Mouse (Mus musculus) kidney, embryonic 16.5 days (tissue): Measurements from ENCODE around the gene Rps16. TPM values are rescaled to one million over a fixed set of nuclear protein-coding genes. Genes with fewer than 3 reads are reported as not detected.

Source experiments
- ATAC-seq: fragments of 200-750 bp; cut with Nextera tagmentation; 2 replicates; pipeline ENCODE4 v1.8.0; 2017; ENCODE audit warnings: moderate TSS enrichment; ENCODE audit not compliant: low FRiP score, low TSS enrichment
- H3K27ac ChIP-seq: fragments of 300-500 bp; sonication (generic); 2 replicates; pipeline ENCODE4 v1.5.1; 2014; ENCODE audit warnings: low read length
- H3K27me3 ChIP-seq: fragments of 300-500 bp; sonication (generic); 2 replicates; pipeline ENCODE4 v1.6.1; 2014; ENCODE audit warnings: low read length, control low read depth, mixed read lengths; ENCODE audit not compliant: insufficient read depth
- H3K36me3 ChIP-seq: fragments of 300-500 bp; sonication (generic); 2 replicates; pipeline ENCODE4 v1.6.1; 2014; ENCODE audit warnings: low read length, control low read depth, mixed read lengths; ENCODE audit not compliant: insufficient read depth
- H3K4me1 ChIP-seq: fragments of 300-500 bp; sonication (generic); 2 replicates; pipeline ENCODE4 v1.6.1; 2014; ENCODE audit warnings: low read length, control low read depth, mixed read lengths; ENCODE audit not compliant: insufficient read depth
- H3K4me2 ChIP-seq: fragments of 300-500 bp; sonication (generic); replicated peaks from 2 replicates; pipeline ENCODE4 v1.6.1; 2014; ENCODE audit warnings: low read depth, low read length
- H3K4me3 ChIP-seq: fragments of 300-500 bp; sonication (generic); 2 replicates; pipeline ENCODE4 v1.5.1; 2014; ENCODE audit warnings: mild to moderate bottlenecking, low read length
- H3K9ac ChIP-seq: fragments of 300-500 bp; sonication (generic); replicated peaks from 2 replicates; pipeline ENCODE4 v1.6.1; 2014; ENCODE audit warnings: low read length
- H3K9me3 ChIP-seq: fragments of 300-500 bp; sonication (generic); 2 replicates; pipeline ENCODE4 v1.6.1; 2016; ENCODE audit warnings: low read length, control low read depth
- WGBS: fragments of 180-500 bp; shearing (Covaris S2); extraction: QIAGEN DNeasy Blood & Tissue Kit; methylation state at CpG from one replicate; pipeline ENCODE4 v1.1.7; 2014; 5-methylcytosine and 5-hydroxymethylcytosine counted together
- polyA plus RNA-seq: library from polyadenylated mRNA; unstranded; fragments of >200 nt; fragmentation: Nextera tagmentation; extraction: Ambion mirVana; gene quantifications from 2 replicates; pipeline ENCODE4 v1.2.1, GENCODE M21; 2015

Rps16 gene
- polyA plus RNA-seq, 1 experiment from 2014 or later: 918 TPM

DNA sequence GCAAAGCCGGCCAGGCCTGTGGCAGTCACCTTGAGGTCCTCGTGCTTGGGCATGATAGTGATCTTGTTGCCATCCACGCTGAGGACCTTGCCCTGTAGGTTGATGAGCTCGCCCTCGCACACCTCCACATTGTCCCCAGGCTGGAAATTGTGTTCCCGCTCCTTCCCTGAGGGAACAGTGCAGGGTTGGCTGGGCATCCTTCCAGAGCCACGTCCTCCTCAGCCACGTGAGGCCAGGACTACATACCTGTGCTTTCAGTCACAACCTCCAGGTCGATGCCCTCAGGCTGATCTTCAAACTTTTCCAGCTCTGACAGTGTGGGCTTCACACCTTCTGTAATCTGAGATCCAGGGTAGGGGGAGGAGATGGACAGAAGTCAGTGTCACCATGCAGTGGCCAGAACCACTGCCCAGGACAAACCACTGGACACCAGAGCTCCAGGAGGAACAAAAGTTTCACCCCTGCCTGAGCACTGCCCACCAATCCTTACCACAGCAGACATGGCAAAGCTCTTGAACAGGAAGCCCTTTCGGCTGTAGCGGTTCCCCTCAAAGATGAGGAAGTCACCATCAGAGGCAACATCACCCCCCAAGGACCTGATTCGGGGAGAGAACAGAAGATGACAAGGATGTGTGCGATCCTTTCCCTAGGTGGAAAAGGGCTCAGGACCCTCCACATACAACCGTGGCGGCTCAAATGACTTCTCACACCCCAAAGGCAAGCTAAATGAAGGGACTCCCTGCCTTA is 28.3 kb upstream of the Rps16 start:
- Histone ChIP-seq H3K36me3 (peaks cover 91% of the 10 kb centered on the region), H3K4me2 (no peak overlapping the region), H3K4me1 (no peaks in the 10 kb centered on the region), H3K9ac (no peak overlapping the region), H3K4me3 (no peak overlapping the region), H3K9me3 (no peaks in the 10 kb centered on the region), H3K27me3 (no peaks in the 10 kb centered on the region), H3K27ac (no peak overlapping the region)
- 94% methylated on average over 15 of the region's 15 CpGs for WGBS
- ATAC-seq: no peak

DNA sequence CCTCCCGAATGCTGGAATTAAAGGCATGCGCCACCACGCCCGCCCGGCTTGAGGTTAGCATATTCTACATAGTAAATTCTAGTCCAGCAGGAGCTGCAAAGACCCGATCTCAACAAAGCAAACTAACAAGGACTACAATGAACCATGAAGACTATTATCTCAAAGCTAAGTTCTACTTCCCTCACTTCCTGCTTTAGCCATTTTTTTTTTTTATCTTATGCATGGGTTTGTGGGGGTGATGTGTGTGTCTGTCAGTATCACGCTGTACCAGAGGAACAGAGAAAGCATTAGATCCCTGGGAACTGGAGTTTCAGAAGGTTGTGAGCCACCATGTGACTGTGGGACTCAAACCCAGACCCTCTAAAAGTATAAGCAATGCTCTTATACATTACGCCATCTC is 25.2 kb upstream of the Rps16 start:
- no peak overlapping the region for H3K4me2 ChIP-seq
- no peak overlapping the region for H3K4me3 ChIP-seq
- 96% methylated on average over 8 of the region's 8 CpGs for WGBS
- no peaks in the 10 kb centered on the region for H3K27me3 ChIP-seq
- no peak for ATAC-seq
- H3K27ac ChIP-seq: no peak overlapping the region
- no peaks in the 10 kb centered on the region for H3K9me3 ChIP-seq
- H3K9ac ChIP-seq: no peak overlapping the region
- peaks cover 89% of the 10 kb centered on the region for H3K36me3 ChIP-seq
- H3K4me1 ChIP-seq: no peaks in the 10 kb centered on the region

DNA sequence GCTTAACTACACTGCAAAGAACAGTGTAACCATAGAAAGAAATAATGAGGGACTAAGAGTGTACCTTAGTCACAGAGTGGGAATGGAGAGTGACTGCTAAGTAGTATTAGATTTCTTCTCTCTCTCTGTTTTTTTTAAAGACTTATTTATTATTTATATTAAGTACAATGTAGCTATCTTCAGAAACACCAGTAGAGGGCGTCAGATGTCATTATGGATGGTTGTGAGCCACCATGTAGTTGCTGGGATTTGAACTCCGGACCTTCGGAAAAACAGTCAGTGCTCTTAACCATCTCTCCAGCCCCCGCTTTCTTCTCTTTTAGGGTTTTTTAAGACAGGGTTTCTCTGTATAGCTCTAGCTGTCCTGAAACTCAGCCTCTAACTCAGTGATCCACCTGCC is 24.0 kb upstream of the Rps16 start:
- Histone ChIP-seq H3K4me2 (no peak overlapping the region), H3K4me3 (no peak overlapping the region), H3K27ac (no peak overlapping the region), H3K9ac (no peak overlapping the region), H3K36me3 (peaks cover 92% of the 10 kb centered on the region), H3K9me3 (no peaks in the 10 kb centered on the region), H3K27me3 (no peaks in the 10 kb centered on the region), H3K4me1 (no peaks in the 10 kb centered on the region)
- 84% methylated on average over 4 of the region's 4 CpGs for WGBS
- ATAC-seq: no peak

DNA sequence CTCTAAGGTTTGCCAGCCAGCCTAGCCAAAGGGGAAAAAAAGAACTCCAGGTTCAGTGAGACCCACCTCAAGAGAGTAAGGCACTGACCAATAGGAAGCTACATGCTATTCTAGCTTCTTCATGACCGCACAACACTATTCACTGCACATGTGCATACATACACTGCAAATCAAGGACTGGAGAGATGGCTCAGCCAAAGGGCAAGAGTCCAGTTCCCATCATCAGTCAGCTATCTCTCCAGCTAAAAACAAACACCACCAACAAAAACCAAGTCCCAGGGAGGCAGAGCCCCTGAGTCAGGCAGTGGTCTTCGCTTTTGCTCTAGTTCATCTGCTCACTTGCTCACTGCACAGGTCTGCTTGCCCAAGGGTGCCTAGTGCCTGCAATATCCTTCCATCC is 22.2 kb upstream of the Rps16 start:
- Histone ChIP-seq H3K36me3 (peaks cover 74% of the 10 kb centered on the region), H3K27me3 (no peaks in the 10 kb centered on the region), H3K9me3 (no peaks in the 10 kb centered on the region), H3K27ac (no peak overlapping the region), H3K9ac (no peak overlapping the region), H3K4me2 (no peak overlapping the region), H3K4me3 (no peak overlapping the region), H3K4me1 (no peaks in the 10 kb centered on the region)
- no peak for ATAC-seq
- 97% methylated on average over 2 of the region's 2 CpGs for WGBS

DNA sequence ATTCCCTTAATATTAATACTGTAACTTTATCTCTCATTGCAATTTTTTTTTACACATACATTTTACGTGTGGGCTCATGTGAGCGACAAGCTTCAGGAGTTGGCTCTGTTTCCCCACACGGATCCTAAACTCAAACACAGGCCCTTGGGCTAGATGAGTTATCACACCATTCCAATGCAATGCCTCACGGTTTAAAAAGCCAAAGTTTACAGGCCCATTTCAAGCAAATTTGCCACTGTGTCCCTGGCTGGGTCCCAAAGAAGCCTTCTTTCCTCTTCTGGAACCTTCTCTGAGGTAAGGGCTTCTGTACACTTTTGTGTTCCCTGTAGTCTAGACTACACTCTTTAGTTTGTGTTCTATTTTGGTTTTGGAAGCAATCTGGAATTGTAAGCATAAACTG is 15.9 kb upstream of the Rps16 start:
- H3K36me3 ChIP-seq: peaks cover 16% of the 10 kb centered on the region
- WGBS: 90% methylated on average over 4 of the region's 4 CpGs
- ATAC-seq: no peak

DNA sequence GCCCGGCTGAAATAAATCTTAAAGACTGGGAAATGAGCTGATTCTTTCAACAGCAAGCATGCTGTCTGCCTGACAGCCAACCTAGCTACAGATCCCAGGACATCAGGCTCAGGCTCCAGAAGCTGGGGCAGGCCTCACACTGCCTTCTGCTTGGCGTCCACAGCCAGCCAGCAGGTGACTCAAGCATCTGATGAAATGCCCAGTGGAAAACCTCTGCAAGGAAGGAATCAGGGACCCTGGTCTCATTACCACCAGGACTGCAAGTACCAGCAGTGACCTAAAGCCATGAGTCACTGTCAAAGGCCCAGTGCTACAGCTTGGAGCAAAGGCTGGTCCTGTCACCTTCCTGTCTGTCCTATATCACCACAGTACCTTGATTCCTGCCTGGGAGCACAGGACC is 15.0 kb upstream of the Rps16 start:
- no peak overlapping the region for H3K4me2 ChIP-seq

More for the DNA sequence above, 15.9 kb upstream of the Rps16 start:
- Histone ChIP-seq H3K27ac (no peak overlapping the region), H3K9me3 (no peaks in the 10 kb centered on the region), H3K4me1 (peaks cover 14% of the 10 kb centered on the region), H3K27me3 (no peaks in the 10 kb centered on the region), H3K4me2 (no peak overlapping the region), H3K9ac (no peak overlapping the region), H3K4me3 (no peak overlapping the region)

DNA sequence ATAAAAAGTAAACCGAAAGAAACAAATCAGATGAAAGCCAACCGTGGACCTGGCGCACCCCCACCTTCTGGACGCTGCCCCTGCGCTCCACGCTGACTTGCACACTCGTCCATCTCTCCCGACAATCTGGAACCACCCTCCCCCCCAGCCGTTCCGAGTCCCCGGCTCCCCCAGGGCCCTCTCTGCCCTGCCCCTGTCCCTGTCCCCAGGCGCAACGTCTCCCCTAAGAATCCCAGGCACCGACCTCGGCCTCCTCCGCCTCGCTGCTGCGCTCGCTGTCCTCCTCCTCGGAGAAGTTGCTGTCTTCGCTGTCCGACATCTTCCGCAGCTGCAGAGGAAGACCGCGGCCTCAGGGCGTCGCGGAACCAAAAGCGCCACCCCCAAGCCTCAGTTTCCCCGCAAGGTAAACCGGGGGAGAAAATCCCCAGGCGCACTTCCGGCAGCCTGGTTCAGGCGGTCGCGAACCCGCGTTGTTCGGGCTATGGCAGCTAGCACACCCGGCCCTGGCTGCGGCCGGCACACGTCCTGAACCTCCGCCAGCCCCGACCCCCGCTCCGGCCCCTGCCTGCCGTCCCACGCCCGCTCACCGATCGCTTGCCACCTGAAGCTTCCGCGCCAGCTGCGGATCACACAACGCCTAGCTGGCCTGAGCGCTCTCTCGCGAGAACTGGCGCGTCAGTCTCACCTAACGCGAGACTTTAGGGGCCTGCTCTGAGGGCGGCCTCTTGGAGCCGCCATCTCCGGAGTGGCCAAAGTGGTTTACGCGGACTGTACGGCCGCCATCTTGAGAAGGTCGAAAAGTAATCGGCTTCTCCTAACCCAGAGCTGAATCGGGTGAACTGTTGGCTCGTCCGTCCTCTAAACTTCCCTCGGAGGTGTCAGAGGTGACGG is 12.1 kb upstream of the Rps16 start, which contains the start of gene Supt5:
Gene Supt5, minus strand, starts transcription at position 639 of the 891 bp plus-strand sequence.
- peak within 1 kb of the TSS; percentile 97 for H3K27ac ChIP-seq
- H3K9ac ChIP-seq: peak within 1 kb of the TSS; percentile 99
- no peaks in the 10 kb centered on the region for H3K36me3 ChIP-seq
- peak within 1 kb of the TSS; percentile 100 for H3K4me3 ChIP-seq
- under 1% methylated on average over 77 of the region's 77 CpGs for WGBS
- H3K27me3 ChIP-seq: no peaks in the 10 kb centered on the region
- peak; percentile 99 for ATAC-seq
- H3K4me2 ChIP-seq: peak within 1 kb of the TSS; percentile 93
- H3K9me3 ChIP-seq: no peaks in the 10 kb centered on the region
- H3K4me1 ChIP-seq: peaks cover 26% of the 10 kb centered on the region

More for the DNA sequence above, 15.0 kb upstream of the Rps16 start:
- H3K4me3 ChIP-seq: no peak overlapping the region
- no peaks in the 10 kb centered on the region for H3K9me3 ChIP-seq
- H3K27me3 ChIP-seq: no peaks in the 10 kb centered on the region
- ATAC-seq: no peak
- H3K9ac ChIP-seq: no peak overlapping the region
- H3K27ac ChIP-seq: no peak overlapping the region
- WGBS: 88% methylated on average over 2 of the region's 2 CpGs
- peaks cover 14% of the 10 kb centered on the region for H3K4me1 ChIP-seq
- peaks cover 9% of the 10 kb centered on the region for H3K36me3 ChIP-seq

DNA sequence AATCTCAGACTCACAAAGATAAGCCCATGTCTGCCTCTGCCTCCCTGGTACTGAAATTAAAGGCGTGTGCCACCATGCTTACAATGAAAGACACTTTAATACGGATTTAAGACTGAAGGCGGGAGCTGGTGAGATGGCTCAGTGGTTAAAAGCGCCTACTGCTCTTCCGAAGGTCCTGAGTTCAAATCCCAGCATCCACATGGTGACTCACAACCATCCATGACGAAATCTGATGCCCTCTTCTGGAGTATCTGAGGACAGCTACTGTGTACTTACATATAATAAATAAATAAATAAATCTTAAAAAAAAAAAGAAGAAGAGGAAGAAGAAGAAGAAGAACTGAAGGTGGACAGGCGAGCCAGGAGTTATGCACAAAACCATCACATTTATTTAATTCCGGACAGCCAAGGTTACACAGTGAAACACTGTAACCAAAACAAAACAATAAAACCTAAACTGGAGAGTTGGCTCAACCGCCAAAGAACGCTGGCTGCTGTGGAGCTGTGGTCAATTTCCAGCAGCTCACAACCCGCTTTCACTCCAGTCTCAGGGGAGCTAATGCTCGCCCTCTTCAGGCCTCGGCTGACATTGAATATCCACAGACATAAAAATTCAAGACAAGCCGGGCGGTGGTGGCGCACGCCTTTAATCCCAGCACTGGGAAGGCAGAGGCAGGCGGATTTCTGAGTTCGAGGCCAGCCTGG is 11.1 kb upstream of the Rps16 start:
- 70% methylated on average over 19 of the region's 19 CpGs for WGBS
- peaks cover 26% of the 10 kb centered on the region for H3K4me1 ChIP-seq
- no peaks in the 10 kb centered on the region for H3K9me3 ChIP-seq
- H3K27ac ChIP-seq: peak overlapping the region; percentile 97
- H3K36me3 ChIP-seq: no peaks in the 10 kb centered on the region
- no peaks in the 10 kb centered on the region for H3K27me3 ChIP-seq
- ATAC-seq: no peak
- peak overlapping the region; percentile 99 for H3K9ac ChIP-seq
- H3K4me3 ChIP-seq: peak overlapping the region; percentile 100
- peak overlapping the region; percentile 93 for H3K4me2 ChIP-seq

DNA sequence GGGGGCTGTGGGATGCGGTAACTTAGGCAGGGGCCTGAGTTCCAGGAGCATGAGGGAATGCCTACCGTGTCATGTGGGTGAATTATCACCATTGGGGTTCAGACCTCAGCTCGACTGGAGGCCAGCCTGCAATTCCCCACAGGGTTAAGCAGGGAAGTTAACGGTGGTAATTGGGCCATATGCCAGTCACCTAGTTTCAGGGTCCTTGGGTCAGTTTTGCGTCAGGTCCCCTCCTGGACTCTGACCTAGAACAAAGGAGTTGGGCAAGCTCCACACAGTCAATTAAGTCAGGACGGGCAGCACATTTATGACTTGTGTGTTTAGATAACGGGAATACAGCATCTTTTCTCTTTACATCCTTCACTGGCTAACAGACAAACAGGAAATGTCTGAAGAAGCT is 9.1 kb upstream of the Rps16 start:
- Histone ChIP-seq H3K4me1 (peaks cover 26% of the 10 kb centered on the region), H3K36me3 (no peaks in the 10 kb centered on the region), H3K4me3 (no peak overlapping the region), H3K9ac (peak overlapping the region; percentile 35; the same call in 1 of the 2 replicates), H3K9me3 (no peaks in the 10 kb centered on the region), H3K27me3 (no peaks in the 10 kb centered on the region), H3K4me2 (0 out of 2 replicates have a peak overlapping the region, but pooled peaks have one; percentile 12), H3K27ac (peak overlapping the region; percentile 56)
- ATAC-seq: no peak
- WGBS: 10% methylated on average over 7 of the region's 7 CpGs
